Mouse (Mus musculus) neutrophil, adult 65 days (primary cell): ENCODE data around the gene Mef2a. TPM values are rescaled to one million over a fixed set of nuclear protein-coding genes. Genes with fewer than 3 reads are reported as not detected.

Experiments used
- total RNA-seq: library from RNA; stranded (reverse); gene quantifications from 2 replicates; pipeline ENCODE4 v1.2.4, GENCODE M21; 2023

Mef2a gene
- total RNA-seq = 95.9 and 105 TPM in 2 replicates

GRCm38 (mm10) chr7:67372729-67373583 is at the start of gene Mef2a:
Gene Mef2a, minus strand, starts transcription at chr7:67372858.

GRCm38 (mm10) chr7:67222220-67222862 is 150.3 kb downstream of the Mef2a start, which contains the start of gene Lysmd4:
Gene Lysmd4, plus strand, starts transcription at chr7:67222544.

Other genes with a start within 250 kb of the Mef2a start
- gene Lysmd4, start 150.3 kb downstream of the Mef2a start, total RNA-seq = 1.9 and 3.3 TPM in 2 replicates